Mouse (Mus musculus) monocyte, adult 59 days (primary cell): Measurements from ENCODE around the gene Slc24a3. TPM values are rescaled to one million over a fixed set of nuclear protein-coding genes. Genes with fewer than 3 reads are reported as not detected.

Source experiments
- total RNA-seq, 2 experiments: library from RNA; stranded (reverse); gene quantifications; one replicate each; pipeline ENCODE4 v1.2.4; 2023

The Slc24a3 gene
- not detected for total RNA-seq

DNA sequence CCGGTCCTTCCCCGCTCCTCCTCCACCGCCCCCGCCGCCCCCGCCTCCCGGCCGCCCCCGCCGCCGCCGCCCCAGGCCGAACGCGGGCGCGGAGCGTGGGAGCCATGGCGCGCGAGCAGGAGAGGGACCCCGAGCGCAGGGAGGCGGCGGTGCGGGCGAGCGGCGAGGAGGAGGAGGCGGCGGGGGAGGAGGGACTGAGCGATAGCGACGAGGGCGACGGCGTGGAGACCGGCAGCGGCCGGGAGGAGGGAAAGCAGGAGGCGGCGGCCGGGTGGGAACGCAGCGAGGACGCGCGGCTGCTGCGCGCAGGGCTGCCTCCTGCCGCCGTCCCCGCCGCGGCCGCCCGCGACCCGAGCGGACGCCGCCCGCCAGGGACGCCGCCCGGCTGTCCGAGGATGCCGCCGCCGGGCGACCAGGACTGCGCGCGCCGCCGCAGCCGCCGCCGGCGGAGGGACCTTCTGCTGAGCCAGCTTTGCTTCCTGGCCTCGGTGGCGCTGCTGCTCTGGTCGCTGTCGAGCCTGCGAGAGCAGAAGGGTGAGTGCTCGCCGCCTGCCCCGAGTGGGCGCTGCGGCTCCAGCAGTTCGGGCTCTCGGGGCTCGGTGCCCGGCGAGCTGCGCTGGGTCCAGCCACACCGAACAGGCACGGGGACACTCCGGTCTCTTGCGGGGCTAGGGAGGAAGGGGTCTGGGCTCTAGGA lies at the start of gene Slc24a3:
TSS of gene Slc24a3 (plus strand) at position 91 of the 697 bp plus-strand sequence.

DNA sequence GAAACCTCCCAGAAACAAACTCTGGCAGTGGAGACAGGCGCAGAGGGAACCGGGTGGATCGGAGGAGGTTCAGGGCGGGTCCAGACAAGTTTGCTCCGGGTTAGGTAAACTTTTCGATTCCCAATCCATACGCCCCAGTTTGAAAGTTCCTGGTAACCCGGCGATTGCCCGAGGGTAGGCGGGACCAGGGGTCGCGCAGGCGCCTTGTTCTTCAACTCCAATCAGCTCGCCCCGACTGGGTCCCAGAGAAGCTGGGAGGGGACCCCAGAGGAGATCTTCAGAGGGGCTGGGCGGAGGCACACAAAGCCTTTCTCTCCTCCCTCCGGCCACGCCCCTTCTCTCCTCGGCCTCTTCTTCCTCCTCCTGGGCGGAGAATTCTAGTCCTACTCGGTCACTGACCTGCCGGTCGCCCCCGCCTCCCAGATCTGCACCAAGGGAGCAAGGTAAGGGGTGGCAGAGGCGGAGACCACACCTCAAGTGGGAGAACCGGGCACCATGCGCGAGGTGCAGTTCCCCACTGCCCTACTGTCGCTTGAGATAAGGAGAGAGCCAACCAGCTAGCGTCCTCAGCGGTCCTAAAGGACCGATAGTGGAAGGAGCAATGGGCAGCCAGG lies 507.7 kb downstream of the Slc24a3 start, which contains the start of gene Rin2:
TSS of gene Rin2 (plus strand) at position 74 of the 614 bp plus-strand sequence.

